Mouse (Mus musculus): ENCODE measurements at regions not wholly inside any gene's neighbourhood (a gene's known extent, or its start where the extent isn't known, plus 50 kb on each side); places are given as distances from the start of the nearest gene placed in this dataset.

- TF ChIP-seq CTCF (IDR thresholded peaks at IDR 0.05; ENCODE audit: insufficient read depth, low read length) (no peak), POLR2A (IDR thresholded peaks at IDR 0.05; ENCODE audit: borderline replicate concordance, extremely low read depth, low read depth, low read length) (no peak)
Observed at GRCm38 (mm10) chr1:177651219-177651618, 78.4 kb upstream of the 1700016C15Rik start.

Measured in lung, adult 2 months (tissue).